Mouse (Mus musculus) inflammation-experienced regulatory T-cells, adult 16 weeks (primary cell): ENCODE data around the gene Ubr4. TPM values are rescaled to one million over a fixed set of nuclear protein-coding genes. Genes with fewer than 3 reads are reported as not detected.

ENCODE experiments used
- polyA plus RNA-seq: library from polyadenylated mRNA; unstranded; fragments of 100-300 nt; shearing (Covaris generic); gene quantifications from one replicate; pipeline ENCODE4 v1.2.1, GENCODE M21; 2017

Gene Ubr4
- 57.1 TPM for polyA plus RNA-seq

DNA sequence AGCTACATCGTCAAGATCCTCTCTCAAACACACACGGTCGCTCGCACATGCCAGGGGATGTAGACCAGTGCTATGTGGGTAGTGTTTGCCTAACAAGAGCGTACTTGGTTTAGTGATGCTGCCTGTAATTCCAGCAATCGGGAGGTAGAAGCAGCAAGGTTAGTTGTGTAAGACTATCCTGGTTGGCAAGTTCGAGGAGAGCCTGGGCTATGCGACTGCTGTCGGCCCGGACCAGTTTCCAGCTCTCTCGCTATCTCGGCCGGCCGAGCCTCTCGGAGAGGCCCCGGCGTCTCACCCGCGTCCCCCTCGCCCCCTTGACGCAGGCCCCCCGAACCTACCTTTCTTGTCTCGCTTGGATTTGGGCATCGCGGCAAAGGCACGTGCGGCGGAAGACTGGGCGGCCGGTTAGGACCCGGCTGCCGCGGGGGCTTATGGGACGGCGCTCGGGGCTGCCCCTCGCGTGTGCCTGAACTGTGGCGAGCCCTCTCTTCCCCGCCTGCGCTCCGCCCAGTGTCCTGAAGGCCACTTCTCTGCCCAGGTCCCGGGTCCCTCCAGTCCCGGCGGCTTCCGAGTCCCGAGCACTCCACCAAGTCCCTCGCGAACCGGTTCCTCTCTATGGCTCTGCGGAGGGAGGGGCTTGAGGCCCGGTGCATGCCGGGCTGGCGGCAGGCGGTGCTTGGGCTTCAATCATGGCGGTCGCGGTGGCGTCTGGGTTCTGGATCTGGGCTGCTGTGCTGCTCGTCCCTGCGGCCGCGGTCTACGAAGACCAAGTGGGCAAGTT is at the start of gene Ubr4, which contains the start of the genes Mrto4 and Emc1:
TSS of gene Ubr4 (plus strand) at position 679 of the 781 bp plus-strand sequence.
TSS of gene Mrto4 (minus strand) at position 646 of the 781 bp plus-strand sequence.
TSS of gene Emc1 (plus strand) at position 657 of the 781 bp plus-strand sequence.

GRCm38 (mm10) chr4:139310171-139310898 is 42.1 kb upstream of the Ubr4 start, which contains the start of the genes Pqlc2 and Akr7a5:
Gene Pqlc2, minus strand, starts transcription at chr4:139310708.
Gene Akr7a5, plus strand, starts transcription at chr4:139310744.

GRCm38 (mm10) chr4:139530248-139530647 is 177.8 kb downstream of the Ubr4 start, which contains the start of gene Iffo2:
Gene Iffo2, plus strand, starts transcription at chr4:139530548.

Other genes starting within 250 kb of the Ubr4 start
- gene Minos1, start 221.5 kb upstream of the Ubr4 start, polyA plus RNA-seq, result 381 TPM
- gene Capzb, start 159.7 kb upstream of the Ubr4 start, polyA plus RNA-seq, result 781 TPM
- 13.7 TPM for gene Pqlc2, start 41.9 kb upstream of the Ubr4 start, polyA plus RNA-seq
- 15.6 TPM for gene Akr7a5, start 41.9 kb upstream of the Ubr4 start, polyA plus RNA-seq
- gene Mrto4, start within 50 bp of the Ubr4 start, polyA plus RNA-seq, result 81.1 TPM
- 65.8 TPM for gene Emc1, start within 50 bp of the Ubr4 start, polyA plus RNA-seq
- 1.8 TPM for gene Iffo2, start 177.9 kb downstream of the Ubr4 start, polyA plus RNA-seq